Mouse (Mus musculus): Measurements from ENCODE around the gene Akap12.

- TF ChIP-seq POLR2A (IDR thresholded peaks at IDR 0.05; ENCODE audit: insufficient read depth, low read depth, low read length), result peak; percentile 58
- no peak for TF ChIP-seq CTCF (IDR thresholded peaks at IDR 0.05; ENCODE audit: insufficient read depth, low read depth, low read length)
Observed at GRCm38 (mm10) chr10:4386609-4387591, 120.7 kb downstream of the Akap12 start.

Measured in olfactory bulb, adult 2 months (tissue).